Mouse (Mus musculus) thymus, adult 2 months (tissue): Measurements from ENCODE around the gene Irak2. TPM values are rescaled to one million over a fixed set of nuclear protein-coding genes. Genes with fewer than 3 reads are reported as not detected.

Experiments used
- DNase-seq: peaks from one replicate; pipeline ENCODE4 v3.0.0; 2021
- H3K27ac ChIP-seq: fragments of 200-500 bp; 2 replicates; pipeline ENCODE4 v1.5.1; 2012; ENCODE audit warnings: low read length, control low read depth; ENCODE audit not compliant: control insufficient read depth, insufficient read depth
- H3K27me3 ChIP-seq: fragments of 200-500 bp; 2 replicates; pipeline ENCODE4 v1.6.1; 2012; ENCODE audit warnings: mild to moderate bottlenecking, low read length, moderate library complexity, mixed read lengths; ENCODE audit not compliant: control insufficient read depth, insufficient read depth
- H3K36me3 ChIP-seq: fragments of 200-500 bp; 2 replicates; pipeline ENCODE4 v1.6.1; 2012; ENCODE audit warnings: mild to moderate bottlenecking, low read length, moderate library complexity; ENCODE audit not compliant: control insufficient read depth, insufficient read depth
- H3K4me1 ChIP-seq: fragments of 200-500 bp; replicated peaks from 2 replicates; pipeline ENCODE4 v1.6.1; 2012; ENCODE audit warnings: low read length; ENCODE audit not compliant: control insufficient read depth, insufficient read depth
- H3K4me3 ChIP-seq: fragments of 200-500 bp; 2 replicates; pipeline ENCODE4 v1.5.1; 2012; ENCODE audit warnings: mild to moderate bottlenecking, low read length, control low read depth, moderate library complexity; ENCODE audit not compliant: control insufficient read depth, insufficient read depth
- CTCF ChIP-seq: fragments of 200-500 bp; IDR thresholded peaks from 2 replicates; pipeline ENCODE4 v1.5.1; 2012; ENCODE audit warnings: mild to moderate bottlenecking, control low read depth, low read length, moderate library complexity, borderline replicate concordance; ENCODE audit not compliant: control insufficient read depth, poor library complexity, insufficient read depth; ENCODE audit errors: extremely low read depth
- POLR2A ChIP-seq: fragments of 200-500 bp; IDR thresholded peaks from 2 replicates; pipeline ENCODE4 v1.6.1; 2012; ENCODE audit warnings: mild to moderate bottlenecking, low read length, control low read depth, moderate library complexity; ENCODE audit not compliant: control insufficient read depth, poor library complexity, insufficient read depth; ENCODE audit errors: extremely low read depth
- WGBS: fragments of 180-500 bp; shearing (Covaris S2); methylation state at CpG from one replicate; pipeline ENCODE4 v1.1.7; 2018; 5-methylcytosine and 5-hydroxymethylcytosine counted together
- polyA plus RNA-seq: library from polyadenylated mRNA; depleted of rRNA; stranded (reverse); fragments of >200 nt; gene quantifications from 2 replicates; pipeline ENCODE4 v1.2.3, GENCODE M21; 2012; rRNA removed

Irak2 gene
- polyA plus RNA-seq, 1 experiment, result 17.8 TPM

DNA sequence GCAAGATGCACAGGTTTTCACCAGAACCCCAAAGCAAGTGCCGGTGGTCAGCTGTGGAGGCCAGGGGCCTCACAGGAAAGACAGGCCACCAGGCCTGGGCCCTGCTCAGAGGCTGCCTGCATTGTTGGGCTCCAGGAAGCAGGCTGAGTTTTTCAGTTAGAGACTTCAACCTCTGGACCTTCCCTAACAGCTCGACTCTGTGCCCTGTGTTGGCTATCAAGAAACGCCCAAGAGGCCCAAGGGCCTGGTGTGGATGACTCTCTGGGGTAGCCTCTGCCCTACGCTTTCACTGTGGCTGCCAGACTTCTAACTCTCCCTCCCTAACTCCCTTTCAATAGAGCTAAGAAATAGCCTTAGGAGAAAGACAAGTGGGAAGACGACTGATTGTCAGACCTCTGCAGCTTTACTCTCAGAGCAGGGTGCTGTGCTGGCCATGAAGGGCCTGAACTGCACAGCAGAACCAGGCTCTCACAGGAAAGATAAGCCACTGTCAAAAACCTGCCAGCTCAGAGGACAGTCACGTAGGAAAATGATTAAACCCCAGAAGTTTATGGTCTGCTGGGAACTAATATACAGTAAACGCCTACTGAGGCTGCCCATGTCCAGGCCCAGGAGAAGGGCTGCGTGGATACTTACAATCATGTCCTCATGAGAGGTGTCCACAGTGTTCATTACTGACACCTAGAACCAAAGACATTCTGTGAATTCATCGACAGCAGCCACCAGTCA is 99.2 kb downstream of the Irak2 start:
- peaks cover 29% of the 10 kb centered on the region for H3K36me3 ChIP-seq
- WGBS, result 95% methylated on average over 9 of the region's 9 CpGs

DNA sequence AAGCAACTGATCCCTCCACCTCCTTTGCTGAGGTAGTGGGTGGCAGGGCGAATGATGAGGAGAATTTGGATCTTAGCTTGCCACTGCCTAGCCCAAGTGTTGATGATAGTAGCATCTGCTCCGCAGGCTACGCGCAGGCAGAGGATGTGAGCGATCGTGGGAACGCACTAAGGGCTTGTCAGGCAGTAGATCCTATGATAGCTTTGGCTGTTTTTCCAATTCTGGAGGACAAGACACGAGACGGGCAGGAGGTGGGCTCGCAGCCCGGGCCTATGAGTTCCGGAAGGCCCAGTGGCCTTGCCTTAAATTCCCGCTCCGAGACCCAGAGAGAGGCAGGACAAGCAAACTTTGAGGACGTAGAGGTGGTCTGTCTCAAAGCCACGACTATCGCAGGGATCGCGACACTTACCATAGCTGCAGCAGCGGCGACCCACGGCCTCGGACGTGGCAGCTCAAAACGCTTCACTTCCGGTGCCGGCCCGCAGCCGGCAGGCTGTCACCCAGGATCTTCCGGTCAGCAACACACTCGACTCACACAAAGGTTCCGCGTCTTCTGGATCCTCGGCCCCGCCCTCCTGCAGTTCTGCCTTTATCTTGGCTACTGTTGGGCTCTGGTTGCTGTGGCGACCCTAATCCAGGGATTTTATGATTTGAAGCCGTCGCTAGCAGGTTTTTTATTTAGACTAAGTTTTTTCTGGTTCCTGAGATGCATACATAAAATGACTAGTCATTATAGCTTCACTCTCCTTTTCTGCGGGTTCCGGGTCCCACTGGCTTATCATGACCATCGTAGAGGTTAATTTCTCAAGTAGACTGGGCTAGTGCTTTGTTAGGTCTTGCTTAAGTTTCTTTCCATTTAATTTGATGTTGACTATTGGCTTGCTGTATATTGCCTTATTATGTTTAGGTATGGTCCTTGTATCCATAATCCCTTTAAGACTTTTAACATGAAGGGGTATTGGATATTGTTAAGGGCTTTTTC is 102.3 kb downstream of the Irak2 start, which contains the start of gene Sec13:
Gene Sec13, minus strand, starts transcription at position 508 of the 982 bp plus-strand sequence.
- WGBS, result 7% methylated on average over 41 of the region's 41 CpGs
- H3K27ac ChIP-seq, result peak within 1 kb of the TSS; percentile 5; the same call in 1 of the 2 replicates
- peak; percentile 21; the same call in 1 of the 2 replicates for TF ChIP-seq CTCF
- TF ChIP-seq POLR2A, result 0 out of 2 replicates have a peak, but pooled peaks have one; percentile 33
- peak; percentile 84 for DNase-seq
- H3K36me3 ChIP-seq, result peaks cover 10% of the 10 kb centered on the region
- no peaks in the 10 kb centered on the region for H3K27me3 ChIP-seq
- H3K4me3 ChIP-seq, result peak within 1 kb of the TSS; percentile 78
- peaks cover 5% of the 10 kb centered on the region for H3K4me1 ChIP-seq

More for the DNA sequence above, 99.2 kb downstream of the Irak2 start:
- no peak for DNase-seq
- no peak for TF ChIP-seq POLR2A
- TF ChIP-seq CTCF, result no peak
- Histone ChIP-seq H3K27me3 (no peaks in the 10 kb centered on the region), H3K4me1 (peaks cover 5% of the 10 kb centered on the region), H3K27ac (no peak overlapping the region), H3K4me3 (no peak overlapping the region)

DNA sequence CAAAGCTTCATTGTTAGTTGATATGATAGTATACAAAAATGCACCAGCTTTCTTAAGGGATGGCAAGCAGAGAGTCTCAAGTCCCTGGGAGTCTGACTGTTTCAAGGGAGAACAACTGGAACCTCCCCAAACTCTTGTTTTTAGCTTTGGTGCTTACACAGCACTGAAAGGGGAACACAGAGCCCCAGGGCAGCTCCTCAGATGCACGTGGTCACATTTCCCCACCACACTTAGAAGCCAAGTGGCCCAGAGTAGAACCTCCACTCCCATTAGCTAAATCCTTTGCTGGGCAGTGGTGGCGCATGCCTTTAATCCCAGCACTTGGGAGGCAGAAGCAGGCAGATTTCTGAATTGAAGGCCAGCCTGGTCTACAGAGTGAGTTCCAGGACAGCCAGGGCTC is 103.2 kb downstream of the Irak2 start:
- peaks cover 5% of the 10 kb centered on the region for H3K4me1 ChIP-seq
- H3K27ac ChIP-seq, result no peak overlapping the region
- TF ChIP-seq POLR2A (no peak), CTCF (no peak)
- H3K36me3 ChIP-seq, result peaks cover 1% of the 10 kb centered on the region
- DNase-seq, result no peak
- no peaks in the 10 kb centered on the region for H3K27me3 ChIP-seq
- WGBS, result 61% methylated on average over 2 of the region's 2 CpGs
- H3K4me3 ChIP-seq, result no peak overlapping the region

DNA sequence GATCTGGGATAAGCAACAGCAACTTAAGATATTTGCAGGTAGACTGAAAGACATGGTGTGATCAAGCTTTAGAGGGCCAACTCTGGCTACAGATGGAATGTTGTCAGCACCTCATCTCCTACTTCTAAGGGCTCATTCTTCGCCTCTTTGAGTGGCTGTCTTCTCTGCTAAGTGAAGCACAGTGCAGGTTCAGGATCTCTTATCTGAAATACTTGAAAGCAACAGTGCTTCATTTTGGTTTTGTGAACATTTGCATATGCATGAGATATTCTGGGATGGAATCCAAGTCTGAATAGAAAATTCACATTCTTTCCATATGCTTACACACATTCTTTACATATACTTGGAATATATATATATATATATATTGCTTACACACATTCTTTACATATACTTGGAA is 104.1 kb downstream of the Irak2 start:
- H3K4me1 ChIP-seq, result peaks cover 5% of the 10 kb centered on the region
- no peak for DNase-seq
- H3K27me3 ChIP-seq, result no peaks in the 10 kb centered on the region
- TF ChIP-seq POLR2A (no peak), CTCF (no peak)
- H3K4me3 ChIP-seq, result no peak overlapping the region
- 94% methylated on average over 1 of the region's 1 CpGs for WGBS
- no peaks in the 10 kb centered on the region for H3K36me3 ChIP-seq
- H3K27ac ChIP-seq, result no peak overlapping the region

DNA sequence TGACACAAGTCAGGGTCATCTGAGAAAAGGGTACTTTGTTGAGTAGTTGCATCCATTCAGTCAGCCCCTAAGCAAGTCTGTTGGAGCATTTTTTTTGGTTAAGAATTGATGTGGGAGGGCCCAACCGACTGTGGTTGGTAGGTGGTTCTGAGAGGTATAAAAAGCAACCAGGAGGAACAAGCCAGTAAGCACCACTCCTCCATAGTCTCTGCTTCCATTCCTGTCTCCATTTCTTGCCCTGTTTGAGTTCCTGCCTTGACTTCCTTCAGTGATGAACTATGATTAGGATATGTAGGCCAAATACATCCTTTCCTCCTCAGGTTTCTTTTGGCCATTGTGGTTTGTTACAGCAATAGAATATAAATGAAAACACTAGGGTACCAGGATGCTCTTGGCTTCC is 104.8 kb downstream of the Irak2 start:
- Histone ChIP-seq H3K4me3 (no peak overlapping the region), H3K4me1 (peaks cover 5% of the 10 kb centered on the region), H3K27me3 (no peaks in the 10 kb centered on the region), H3K27ac (no peak overlapping the region), H3K36me3 (no peaks in the 10 kb centered on the region)
- TF ChIP-seq POLR2A (no peak), CTCF (no peak)
- WGBS, result 6% methylated on average over 1 of the region's 1 CpGs
- no peak for DNase-seq

Other genes with a start within 250 kb of the Irak2 start
- gene Ttll3, start 249.2 kb upstream of the Irak2 start, polyA plus RNA-seq, result 38.4 and 43.1 TPM in 2 replicates
- gene Rpusd3, start 219.1 kb upstream of the Irak2 start, polyA plus RNA-seq, result 81.6 and 94.5 TPM in 2 replicates
- 103 and 116 TPM in 2 replicates for gene Cidec, start 202.7 kb upstream of the Irak2 start, polyA plus RNA-seq
- gene Jagn1, start 195.9 kb upstream of the Irak2 start, polyA plus RNA-seq, result 69.6 and 75.5 TPM in 2 replicates
- 22.8 and 32.5 TPM in 2 replicates for gene Il17re, start 180.0 kb upstream of the Irak2 start, polyA plus RNA-seq
- gene Il17rc, start 167.0 kb upstream of the Irak2 start, polyA plus RNA-seq, result 14.3 and 15.4 TPM in 2 replicates
- 15.2 and 16.1 TPM in 2 replicates for gene Creld1, start 155.2 kb upstream of the Irak2 start, polyA plus RNA-seq
- gene Prrt3, start 136.5 kb upstream of the Irak2 start, polyA plus RNA-seq, result 0.16 and 0.28 TPM in 2 replicates
- 54.5 and 59.7 TPM in 2 replicates for gene Emc3, start 106.8 kb upstream of the Irak2 start, polyA plus RNA-seq
- 13.3 and 17.4 TPM in 2 replicates for gene Fancd2, start 106.8 kb upstream of the Irak2 start, polyA plus RNA-seq
- not detected in 2 replicates for gene Fancd2os, start 37.8 kb upstream of the Irak2 start, polyA plus RNA-seq
- gene Brk1, start 33.7 kb upstream of the Irak2 start, polyA plus RNA-seq, result 197 and 243 TPM in 2 replicates
- 33.5 and 37.9 TPM in 2 replicates for gene Vhl, start 14.5 kb upstream of the Irak2 start, polyA plus RNA-seq
- 35.2 and 35.7 TPM in 2 replicates for gene Tatdn2, start 58.6 kb downstream of the Irak2 start, polyA plus RNA-seq
- 1.8 and 2.0 TPM in 2 replicates for gene Ghrl, start 81.4 kb downstream of the Irak2 start, polyA plus RNA-seq
- 163 and 167 TPM in 2 replicates for gene Sec13, start 102.3 kb downstream of the Irak2 start, polyA plus RNA-seq